Mouse (Mus musculus): ENCODE measurements around the gene Fkbpl.

Fkbpl gene

DNA sequence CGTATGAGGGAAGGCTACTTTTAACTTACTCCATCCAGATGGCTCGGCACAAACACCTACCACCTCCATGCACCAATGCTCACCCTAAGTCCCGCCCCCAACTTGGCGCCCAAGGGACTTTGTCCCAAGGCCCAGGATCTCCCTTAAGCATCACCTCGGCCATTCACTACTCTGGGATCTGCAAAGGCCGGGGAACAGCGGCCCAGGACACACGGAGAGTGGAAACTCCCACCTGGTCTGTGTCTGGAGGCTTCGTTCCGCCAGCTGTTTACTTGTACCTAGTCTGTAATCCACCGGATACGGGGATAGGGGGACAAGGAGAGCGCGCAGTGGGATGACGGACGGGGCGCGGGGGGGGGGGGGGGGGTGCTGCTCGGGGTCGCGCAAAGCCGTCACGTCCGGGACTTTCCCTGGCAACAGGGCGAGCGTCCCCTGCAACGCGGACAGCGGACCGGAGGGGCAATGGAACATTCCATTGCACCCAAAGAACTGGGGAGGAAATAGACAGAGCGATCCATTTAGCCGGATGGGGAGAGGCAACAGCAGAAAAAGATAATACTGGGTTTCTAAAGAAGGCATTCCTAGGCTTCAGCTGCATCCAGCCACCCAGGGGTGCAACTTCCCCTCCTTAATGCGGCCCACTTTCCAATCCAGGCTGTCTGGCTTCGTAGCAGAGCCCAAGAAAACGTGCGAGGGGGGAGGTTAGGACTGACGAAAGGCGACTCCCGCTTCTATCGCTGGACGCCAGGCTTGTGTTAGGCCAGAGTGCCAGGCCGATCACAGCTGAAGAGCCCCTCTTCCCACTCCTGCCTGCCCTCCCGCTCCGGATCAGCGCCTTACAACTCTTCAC, 17.2 kb upstream of the Fkbpl start:
- DNase-seq (ENCODE audit: low spot score in 2 of 2), result peak; percentile 89 to 90

DNA sequence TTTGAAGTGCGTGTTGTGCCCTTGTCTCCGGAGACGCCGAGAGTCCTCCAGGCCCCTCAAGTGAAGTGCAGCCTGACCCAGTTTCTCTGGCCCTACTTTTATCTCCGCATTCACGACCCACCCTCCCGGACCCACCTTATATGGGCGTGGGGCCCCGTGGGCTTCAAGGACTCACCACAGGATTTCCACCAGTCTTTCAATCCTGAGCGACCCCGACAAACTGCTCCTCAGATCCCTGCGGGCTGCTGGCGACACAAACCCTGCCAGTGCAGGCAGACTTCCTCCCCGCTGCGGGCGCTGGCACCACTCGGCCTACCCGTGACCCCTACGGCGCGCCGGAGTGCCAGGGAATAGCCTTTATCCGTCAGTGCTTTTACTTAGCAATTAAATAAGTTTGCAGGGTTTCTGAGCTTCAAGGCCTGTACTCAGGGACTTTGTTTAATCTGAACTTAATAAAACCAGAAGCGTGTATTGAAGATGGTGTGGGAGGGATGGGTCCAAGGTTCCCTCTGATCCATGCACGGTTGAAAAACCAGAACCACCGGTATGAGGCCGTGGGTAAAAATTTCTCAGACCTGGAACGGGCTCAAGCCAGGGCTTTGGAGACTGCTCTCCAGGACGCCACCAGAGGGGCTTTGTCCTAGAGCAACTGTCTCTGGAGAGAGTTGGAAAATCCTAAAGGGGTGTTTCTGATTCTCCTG, 16.5 kb upstream of the Fkbpl start, which contains the start of gene Ppt2:
Gene Ppt2 (minus strand): TSS at position 568 of the 701 bp plus-strand sequence.
- peak in 1 of 2 experiments; percentile 54 for DNase-seq (ENCODE audit: low spot score in 2 of 2)

DNA sequence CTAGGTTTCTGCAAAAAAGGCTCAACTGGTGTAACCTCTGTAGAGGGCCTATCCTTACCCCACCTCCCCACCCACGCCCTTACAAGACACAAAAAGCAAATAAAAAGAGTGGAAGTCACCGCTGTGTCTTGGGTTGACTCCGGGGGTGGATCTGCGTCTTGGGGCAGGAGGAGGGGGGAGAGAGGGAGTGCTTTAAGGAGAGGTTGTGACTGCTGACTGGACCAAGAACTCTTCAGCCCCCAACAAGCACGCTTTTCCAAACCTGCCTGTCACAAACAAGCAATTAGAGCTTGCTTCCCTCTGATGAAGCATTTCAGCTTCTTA, 16.0 kb upstream of the Fkbpl start:
- no peak for DNase-seq (ENCODE audit: low spot score in 2 of 2)

DNA sequence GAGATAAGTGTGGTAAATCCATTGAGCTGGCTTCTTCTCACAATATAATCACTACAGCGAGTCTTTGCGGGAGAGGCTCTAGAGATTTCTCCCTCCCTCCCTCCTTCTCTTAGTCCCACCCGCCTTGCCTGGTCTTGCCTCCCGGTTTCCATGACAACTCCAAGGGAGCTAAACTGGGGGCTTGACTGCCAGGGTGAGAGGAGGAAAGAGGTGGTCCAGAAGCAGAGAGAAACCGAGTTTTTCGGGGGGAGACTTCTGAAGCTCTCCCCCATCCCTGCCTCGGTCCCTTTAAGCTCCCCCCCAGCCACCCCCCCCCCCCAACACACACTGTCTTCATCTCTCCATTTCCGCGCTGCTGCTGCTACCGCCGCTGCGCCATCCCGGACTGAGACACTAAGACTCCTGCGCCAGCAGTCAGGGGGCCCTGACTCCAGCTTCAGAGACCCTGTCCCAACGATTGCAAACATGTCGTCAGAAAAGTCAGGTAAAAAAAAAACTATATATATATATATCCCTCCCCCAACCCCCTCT, 15.3 kb upstream of the Fkbpl start, which contains the start of gene Prrt1:
Gene Prrt1 (plus strand): TSS at position 313 of the 531 bp plus-strand sequence.
- no peak for DNase-seq (ENCODE audit: low spot score in 2 of 2)

DNA sequence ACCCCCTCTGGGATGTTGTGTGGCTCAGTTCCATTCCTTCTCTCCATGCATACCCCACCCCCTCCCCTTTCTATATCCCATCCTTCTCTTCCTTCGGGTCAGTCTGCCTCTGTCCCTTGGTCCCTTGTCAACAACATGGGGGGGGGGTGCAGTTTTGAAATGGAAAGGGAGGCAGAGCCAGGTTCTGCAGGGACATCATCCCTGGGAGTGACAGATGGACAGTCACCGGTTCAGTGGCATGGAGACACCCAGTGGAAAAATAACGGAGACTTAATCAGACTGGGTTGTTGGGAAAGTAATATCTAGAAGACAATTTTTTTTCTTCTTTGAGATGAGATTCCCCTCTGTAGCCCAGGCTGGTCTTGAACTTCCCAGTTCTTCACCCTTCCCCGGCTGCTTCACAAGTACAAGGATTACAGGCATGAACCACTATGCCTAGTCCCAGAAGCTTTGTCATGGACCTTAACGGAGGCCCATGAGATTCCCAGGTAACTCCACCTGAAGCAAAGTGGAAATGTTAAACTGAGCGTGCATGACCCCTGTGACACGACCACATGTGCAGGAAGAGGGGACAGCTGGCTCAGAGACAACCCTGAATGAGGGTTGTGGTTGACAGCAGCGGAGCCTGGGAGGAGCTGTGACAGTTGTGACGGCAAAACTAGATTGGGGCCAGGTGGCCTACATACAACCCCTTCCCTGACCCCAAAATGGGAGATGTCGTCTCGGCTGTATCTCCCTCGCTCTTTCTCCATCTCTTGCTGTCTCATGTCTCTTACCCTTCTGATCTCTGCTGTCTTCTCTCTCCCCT, 14.6 kb upstream of the Fkbpl start:
- DNase-seq (ENCODE audit: low spot score in 2 of 2), result no peak

DNA sequence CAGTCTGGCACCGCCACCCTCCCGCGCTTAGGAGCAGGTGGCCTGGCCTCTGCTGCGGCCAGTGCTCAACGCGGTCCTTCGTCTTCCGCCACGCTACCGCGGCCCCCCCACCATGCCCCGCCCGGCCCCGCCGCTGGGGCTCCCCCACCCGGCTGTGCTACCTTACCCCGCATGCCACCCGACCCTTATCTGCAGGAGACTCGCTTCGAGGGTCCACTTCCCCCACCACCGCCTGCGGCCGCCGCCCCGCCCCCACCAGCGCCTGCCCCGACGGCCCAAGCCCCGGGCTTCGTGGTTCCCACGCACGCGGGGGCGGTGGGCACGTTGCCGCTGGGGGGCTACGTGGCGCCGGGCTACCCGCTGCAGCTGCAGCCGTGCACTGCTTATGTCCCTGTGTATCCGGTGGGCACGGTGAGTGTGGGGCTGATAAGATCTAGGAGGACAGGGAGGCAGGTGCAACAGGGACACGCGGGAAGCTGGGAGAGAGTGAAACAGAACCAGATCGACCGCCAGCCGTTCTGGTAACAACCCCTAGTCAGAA, 13.7 kb upstream of the Fkbpl start:
- DNase-seq (ENCODE audit: low spot score in 2 of 2), result no peak

DNA sequence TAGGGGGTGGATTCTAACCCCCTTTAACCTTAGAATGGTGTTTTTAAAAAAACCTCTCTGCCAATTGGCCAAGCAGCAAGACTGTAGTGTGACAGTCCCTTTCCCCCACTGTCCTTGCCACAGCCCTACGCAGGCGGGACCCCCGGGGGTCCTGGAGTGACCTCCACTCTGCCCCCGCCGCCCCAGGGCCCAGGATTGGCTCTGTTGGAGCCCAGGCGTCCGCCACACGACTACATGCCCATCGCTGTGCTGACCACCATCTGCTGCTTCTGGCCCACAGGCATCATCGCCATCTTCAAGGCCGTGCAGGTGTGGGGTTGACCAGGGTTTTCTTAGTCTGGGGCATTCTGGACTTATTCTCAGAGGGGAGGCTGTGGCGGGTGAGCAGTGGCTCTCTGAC, 12.9 kb upstream of the Fkbpl start:
- DNase-seq (ENCODE audit: low spot score in 2 of 2), result no peak

DNA sequence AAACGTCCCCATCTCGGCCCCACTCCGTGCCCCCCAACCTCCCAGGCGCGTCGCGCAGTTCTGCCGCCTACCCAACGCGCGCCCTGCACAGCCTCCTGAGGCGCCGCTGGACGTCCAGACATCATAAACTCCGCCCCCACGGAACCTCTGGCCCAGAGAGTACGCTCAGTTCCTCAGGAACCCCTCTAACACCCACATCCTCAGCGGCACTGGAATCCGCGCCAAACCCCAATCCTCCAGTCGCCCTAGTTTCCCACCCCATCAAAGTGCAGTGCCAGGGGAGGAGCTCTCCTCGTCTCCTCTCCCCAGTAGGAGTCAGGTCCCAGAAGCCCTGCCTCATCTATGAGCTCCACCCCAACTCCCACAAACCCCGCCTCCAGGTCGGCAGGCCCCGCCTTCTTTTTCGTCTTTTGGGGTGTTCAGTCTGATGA, 12.3 kb upstream of the Fkbpl start:
- DNase-seq (ENCODE audit: low spot score in 2 of 2), result peak; percentile 86 to 89

DNA sequence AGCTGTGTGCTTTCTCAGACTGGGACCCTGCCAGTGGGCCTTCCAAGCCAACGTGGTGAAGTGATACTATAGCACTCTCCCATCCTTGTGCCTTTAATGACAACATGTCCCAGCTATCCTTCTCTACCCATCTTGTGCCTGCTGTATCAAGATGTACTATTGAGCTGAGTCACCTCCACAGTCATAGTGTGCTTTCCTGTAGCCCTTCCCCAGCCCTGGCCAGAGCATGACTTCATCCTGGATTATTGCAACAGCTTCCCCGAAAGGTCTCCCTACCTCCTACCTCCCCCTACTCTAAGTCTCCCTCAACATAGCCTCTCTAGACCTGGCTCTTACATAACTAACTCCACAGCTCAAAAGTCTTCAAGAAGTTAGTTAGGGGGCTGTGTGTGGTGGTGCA, 8.9 kb upstream of the Fkbpl start:
- DNase-seq (ENCODE audit: low spot score in 2 of 2), result no peak

DNA sequence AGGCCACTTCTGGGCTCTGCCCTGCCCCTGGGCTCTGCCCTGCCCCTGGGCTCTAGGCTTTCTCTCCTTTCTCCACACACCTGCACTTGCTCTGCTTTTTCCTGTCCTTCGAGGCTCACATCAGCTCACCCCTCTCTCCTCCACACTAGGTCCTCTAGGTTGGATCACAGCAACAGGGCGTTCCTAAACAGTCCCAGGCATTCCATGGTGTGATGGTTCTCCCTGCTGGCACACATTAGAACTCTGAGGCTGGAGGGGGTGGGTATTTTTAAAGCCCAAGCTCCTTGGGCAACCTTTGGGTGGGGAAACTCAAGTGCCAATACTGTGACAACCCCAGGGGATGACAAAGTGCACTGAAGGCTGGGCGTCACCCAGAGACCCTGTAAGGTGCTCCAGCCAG, 7.1 kb upstream of the Fkbpl start:
- no peak for DNase-seq (ENCODE audit: low spot score in 2 of 2)

DNA sequence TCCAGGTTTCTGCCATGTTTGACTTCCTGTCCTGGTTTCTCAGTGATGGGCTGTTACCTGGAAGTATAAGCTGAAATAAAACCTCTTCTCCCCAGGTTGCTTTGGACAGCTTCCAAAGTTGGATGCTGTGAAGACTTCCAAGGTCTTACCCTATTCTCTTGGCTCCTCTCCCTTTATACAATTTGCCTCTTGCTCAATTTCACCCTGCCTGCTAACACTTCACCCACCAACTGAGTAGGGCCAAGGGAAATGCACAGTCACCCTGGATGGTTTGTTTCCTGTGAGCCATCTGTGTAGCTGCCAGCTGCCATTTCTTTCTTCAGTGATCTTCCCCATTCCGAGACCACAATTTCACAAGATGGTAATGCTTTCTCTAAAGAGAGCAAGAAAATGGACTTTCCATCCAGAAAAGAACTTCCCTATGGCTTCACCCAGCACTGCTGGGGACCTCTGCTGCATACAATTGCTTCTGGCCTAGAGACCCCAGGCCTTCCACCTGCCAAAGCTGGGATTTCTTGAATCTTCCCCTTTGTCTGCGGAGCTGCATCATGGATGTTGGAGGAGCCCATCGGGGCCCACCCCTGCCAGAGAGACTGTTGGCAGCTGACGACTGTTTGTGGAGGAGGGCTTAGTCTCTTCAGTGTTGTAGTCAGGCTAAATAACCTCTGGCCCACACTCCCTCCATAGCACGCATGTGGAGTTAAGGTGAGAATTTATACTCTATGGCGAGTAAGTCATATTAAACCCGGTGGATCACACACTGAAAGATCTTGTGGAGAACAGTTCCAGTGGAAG, 4.9 kb upstream of the Fkbpl start:
- no peak for DNase-seq (ENCODE audit: low spot score in 2 of 2)

DNA sequence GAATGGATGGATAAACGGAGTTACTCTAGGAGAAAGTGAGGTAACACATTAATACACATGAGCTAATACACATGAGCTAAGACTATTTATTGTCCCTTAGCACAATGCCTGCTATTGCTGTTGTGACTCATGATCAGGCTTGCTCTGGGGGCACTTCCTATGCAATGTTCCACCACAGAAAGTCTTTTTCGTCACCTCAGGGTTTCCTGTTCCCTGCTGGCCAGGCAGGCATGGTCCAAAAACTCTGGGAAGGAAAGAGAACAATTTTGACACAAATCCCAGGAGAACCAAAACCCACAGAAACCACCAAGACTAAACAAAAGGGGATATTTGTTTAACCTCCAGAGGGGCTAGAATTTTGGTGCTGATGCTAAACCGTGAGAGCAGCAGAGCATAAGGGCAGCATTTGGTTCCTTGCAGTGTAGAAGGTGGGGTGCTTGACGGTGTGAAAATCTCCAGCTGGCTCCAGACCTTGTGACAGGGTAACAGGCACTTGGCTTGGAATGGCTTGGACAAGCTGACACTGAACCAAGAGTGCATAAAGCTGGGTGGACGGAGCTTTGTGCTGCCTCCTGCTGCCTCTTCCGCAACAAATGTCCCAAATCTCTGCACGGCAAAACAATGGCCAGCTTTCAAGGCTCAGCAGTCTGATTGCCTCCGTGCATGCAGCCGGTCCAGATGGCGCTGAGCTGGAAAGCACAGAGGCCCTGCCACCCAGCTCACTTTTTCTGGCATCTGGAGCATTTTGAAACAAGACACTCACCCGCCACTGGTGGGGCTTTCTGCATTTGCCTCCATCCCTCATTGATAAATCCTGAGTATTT, 3.6 kb upstream of the Fkbpl start:
- DNase-seq (ENCODE audit: low spot score in 2 of 2), result peak; percentile 78 to 79

DNA sequence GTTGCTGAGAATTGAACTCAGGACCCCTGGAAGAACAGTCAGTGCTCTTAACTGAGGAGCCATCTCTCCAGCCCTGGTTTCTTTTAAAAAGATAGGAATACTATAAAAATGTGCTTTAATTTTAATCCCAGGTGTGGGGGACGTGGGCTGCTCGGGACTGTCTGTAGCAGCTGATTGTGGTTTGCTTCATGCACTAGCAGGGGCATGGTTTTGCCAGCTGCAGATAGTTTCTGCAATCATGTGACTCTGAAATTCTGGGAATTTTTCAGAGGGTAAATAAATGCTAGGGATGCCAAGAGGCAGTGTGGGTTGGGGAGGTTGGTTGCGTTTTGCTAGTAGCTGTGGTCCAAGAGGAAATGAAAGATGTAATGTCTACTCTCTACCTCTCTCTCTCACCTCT, 2.6 kb upstream of the Fkbpl start:
- DNase-seq (ENCODE audit: low spot score in 2 of 2), result no peak

DNA sequence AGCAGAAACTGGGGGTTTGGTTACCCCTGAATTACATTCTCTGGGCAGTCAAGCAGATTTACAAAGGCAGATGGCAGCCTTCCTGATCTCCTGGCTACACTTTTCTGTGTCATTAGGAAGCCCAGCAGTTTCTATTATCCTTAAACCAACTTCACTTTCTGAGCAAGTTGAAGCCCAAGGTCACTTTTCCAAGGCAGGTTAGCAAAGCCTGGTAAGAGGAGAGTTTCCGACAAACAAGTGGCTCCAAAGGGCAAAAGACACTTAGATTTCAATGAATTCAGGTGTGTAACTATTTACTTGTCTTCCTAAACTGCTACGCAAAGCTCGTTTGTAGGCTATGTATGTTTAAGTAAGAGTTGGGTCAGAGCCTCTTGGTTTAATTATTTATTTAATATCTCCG, 1.2 kb upstream of the Fkbpl start:
- no peak for DNase-seq (ENCODE audit: low spot score in 2 of 2)

DNA sequence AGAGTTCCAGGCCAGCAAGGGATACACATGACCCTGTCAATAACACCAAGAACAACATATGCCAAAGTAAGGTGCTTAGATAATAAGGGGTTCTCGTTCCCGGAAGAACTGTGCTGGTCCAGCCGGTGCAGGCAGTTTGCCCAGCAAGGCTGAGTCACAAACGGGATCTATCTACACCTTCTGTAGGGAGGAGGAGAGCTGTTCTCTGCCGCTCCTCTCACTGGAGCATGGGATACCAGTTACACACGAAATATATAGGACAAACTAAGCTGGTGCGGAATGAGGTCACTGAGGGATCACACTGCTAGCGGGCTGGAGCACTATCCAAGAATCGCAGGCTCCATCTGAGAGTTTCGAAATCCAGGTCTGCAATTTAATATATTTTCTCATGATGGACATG, 620 bp upstream of the Fkbpl start:
- no peak for DNase-seq (ENCODE audit: low spot score in 2 of 2)

DNA sequence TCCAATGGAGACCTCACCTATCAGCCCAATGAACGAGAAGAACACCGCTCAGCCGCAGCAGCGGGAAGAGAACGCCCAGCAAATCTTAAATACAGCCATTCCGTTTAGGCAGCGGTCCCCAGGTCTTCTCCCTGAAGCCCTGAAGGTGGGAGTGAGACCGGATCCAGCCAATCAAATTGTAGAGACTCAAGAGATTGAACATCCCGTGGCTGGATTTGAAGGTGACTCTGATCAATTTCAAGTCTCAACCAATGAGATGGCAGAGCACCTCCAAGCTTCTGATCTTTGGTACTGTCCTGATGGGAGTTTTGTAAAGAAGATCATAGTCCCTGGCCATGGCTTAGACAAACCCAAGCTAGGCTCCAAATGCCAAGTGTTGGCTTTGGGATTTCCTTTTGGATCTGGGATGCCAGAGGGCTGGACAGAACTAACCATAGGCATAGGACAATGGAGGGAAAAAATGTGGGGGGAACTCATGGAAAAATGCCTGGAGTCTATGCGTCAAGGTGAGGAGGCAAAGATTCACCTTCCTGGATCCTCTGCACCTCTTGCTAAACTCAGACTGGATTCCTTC, 779 bp downstream of the Fkbpl start:
- no peak for DNase-seq (ENCODE audit: low spot score in 2 of 2)

DNA sequence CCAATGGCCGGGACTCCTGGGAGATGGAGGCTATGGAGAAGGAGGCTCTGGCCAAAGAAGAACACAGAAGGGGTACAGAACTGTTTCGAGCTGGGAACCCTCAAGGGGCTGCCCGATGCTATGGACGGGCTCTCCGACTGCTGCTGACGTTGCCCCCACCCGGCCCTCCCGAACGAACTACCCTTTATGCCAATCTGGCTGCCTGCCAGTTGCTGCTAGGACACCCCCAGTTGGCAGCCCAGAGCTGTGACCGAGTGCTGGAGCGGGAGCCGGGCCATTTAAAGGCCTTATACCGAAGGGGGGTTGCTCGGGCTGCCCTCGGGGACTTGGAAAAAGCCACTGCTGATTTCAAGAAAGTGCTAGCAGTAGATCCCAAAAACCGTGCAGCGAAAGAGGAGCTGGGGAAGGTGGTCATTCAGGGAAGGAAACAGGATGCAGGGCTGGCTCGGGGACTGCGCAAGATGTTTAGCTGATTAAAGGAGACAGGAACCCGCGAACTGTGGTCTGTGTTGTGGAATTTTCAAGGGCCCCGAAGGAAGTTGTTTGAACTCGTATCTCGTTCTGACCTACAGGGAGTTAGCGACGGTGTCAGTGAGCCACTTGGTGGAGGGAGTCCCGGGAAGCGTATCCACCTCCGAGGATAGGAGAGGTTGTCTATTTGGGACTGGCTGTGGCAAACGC, 1.4 kb downstream of the Fkbpl start:
- no peak for DNase-seq (ENCODE audit: low spot score in 2 of 2)

DNA sequence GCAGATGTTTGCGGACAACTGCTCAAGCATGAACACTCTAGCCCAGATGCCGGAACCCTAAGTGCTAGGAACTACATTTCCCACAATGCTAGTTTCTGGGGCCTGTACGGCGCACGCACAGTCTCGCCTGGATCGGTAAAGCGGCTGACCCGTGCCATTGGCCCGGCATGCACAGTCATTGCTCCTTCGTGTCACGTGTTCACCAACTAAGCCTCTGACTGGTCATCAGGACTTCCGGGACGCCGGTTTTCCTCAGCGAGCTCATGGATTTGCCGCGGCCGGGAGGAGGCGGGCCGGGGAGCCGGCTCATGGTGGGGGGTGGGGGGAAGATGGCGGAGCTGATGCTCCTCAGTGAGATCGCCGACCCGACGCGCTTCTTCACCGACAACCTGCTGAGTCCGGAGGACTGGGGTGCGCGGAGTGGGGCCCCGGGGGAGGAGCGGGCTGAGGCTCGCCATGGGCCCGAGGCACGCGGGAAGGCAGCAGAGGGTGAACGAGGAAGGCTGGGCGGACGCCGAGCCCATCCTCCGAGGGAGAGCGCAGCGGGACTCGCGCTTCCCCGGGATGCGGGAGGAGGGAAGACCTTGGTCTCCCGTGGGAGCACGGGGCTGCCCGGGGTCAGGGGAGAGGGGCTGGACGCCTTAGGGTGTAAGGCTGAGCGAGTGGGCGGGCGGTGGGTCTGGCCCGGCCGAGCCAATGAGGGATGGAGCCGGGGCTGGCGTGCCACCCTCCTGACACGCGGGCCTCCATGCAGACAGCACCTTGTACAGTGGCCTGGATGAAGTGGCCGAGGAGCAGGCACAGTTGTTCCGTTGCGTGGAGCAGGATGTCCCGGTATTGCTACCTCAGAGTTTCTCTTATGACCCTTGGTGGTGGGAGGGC, 2.6 kb downstream of the Fkbpl start, which contains the start of gene Atf6b:
Gene Atf6b (plus strand): TSS at position 241 of the 882 bp plus-strand sequence.
- DNase-seq (ENCODE audit: low spot score in 2 of 2), result peak; percentile 97 to 99

Data from heart, adult 9 months (tissue).